Mouse (Mus musculus) ES-Bruce4 (cell line): Measurements from ENCODE around the gene Trrap.

ENCODE experiments used
- CTCF ChIP-seq: IDR thresholded peaks from one replicate; pipeline ENCODE4 v1.8.1; 2011; ENCODE audit warnings: low read depth, low read length
- EP300 ChIP-seq: IDR thresholded peaks from 2 replicates; pipeline ENCODE4 v1.6.1; 2011; ENCODE audit warnings: low read depth, low read length; ENCODE audit not compliant: insufficient read depth
- POLR2A ChIP-seq: IDR thresholded peaks from one replicate; pipeline ENCODE4 v1.8.1; 2011; ENCODE audit warnings: low read length; ENCODE audit not compliant: insufficient read depth

GRCm38 (mm10) chr5:144860913-144861312, 93.4 kb downstream of the Trrap start:
- TF ChIP-seq POLR2A, result no peak
- TF ChIP-seq CTCF, result no peak
- no peak for TF ChIP-seq EP300
